Mouse (Mus musculus) hindbrain, embryonic 13.5 days (tissue): ENCODE measurements around the gene Cuzd1. TPM values are rescaled to one million over a fixed set of nuclear protein-coding genes. Genes with fewer than 3 reads are reported as not detected.

ENCODE experiments used
- polyA plus RNA-seq: library from polyadenylated mRNA; unstranded; fragments of >200 nt; fragmentation: Nextera tagmentation; extraction: Ambion mirVana; gene quantifications from 2 replicates; pipeline ENCODE4 v1.2.1, GENCODE M21; 2015

Cuzd1 gene
- polyA plus RNA-seq, 1 experiment from 2014 or later = not detected

Other genes starting within 250 kb of the Cuzd1 start
- gene 4933402N03Rik, start 176.0 kb downstream of the Cuzd1 start, polyA plus RNA-seq = not detected in 2 replicates
- not detected in 2 replicates for gene 5430419D17Rik, start 147.9 kb downstream of the Cuzd1 start, polyA plus RNA-seq
- gene Fam24b, start 7.2 kb upstream of the Cuzd1 start, polyA plus RNA-seq = not detected in 2 replicates
- not detected in 2 replicates for gene Fam24a, start 11.6 kb upstream of the Cuzd1 start, polyA plus RNA-seq
- gene 2310057M21Rik, start 40.5 kb upstream of the Cuzd1 start, polyA plus RNA-seq = 22.9 and 30.0 TPM in 2 replicates
- gene Pstk, start 48.8 kb upstream of the Cuzd1 start, polyA plus RNA-seq = 42.7 and 46.4 TPM in 2 replicates
- 13.1 and 14.9 TPM in 2 replicates for gene Ikzf5, start 88.2 kb upstream of the Cuzd1 start, polyA plus RNA-seq
- gene Acadsb, start 88.3 kb upstream of the Cuzd1 start, polyA plus RNA-seq = 98.6 and 99.7 TPM in 2 replicates
- gene Hmx3, start 220.6 kb upstream of the Cuzd1 start, polyA plus RNA-seq = 1.3 and 1.6 TPM in 2 replicates
- 2.4 and 3.3 TPM in 2 replicates for gene Hmx2, start 226.5 kb upstream of the Cuzd1 start, polyA plus RNA-seq
- gene Bub3, start 237.9 kb upstream of the Cuzd1 start, polyA plus RNA-seq = 178 and 200 TPM in 2 replicates